Mouse (Mus musculus) embryonic facial prominence, embryonic 15.5 days (tissue): ENCODE measurements around the gene Cldn16. TPM values are rescaled to one million over a fixed set of nuclear protein-coding genes. Genes with fewer than 3 reads are reported as not detected.
"Not testable (repeated sequence)": the region's sequence is repeated elsewhere in the genome, so short reads cannot be mapped to it uniquely, and the experiment has no call there.

ENCODE experiments used
- ATAC-seq: fragments of 200-750 bp; cut with Nextera tagmentation; 2 replicates; pipeline ENCODE4 v1.8.0; 2017; ENCODE audit warnings: low read depth, moderate TSS enrichment; ENCODE audit not compliant: insufficient number of reproducible peaks, low FRiP score, low TSS enrichment
- H3K27ac ChIP-seq: fragments of 300-500 bp; sonication (generic); replicated peaks from 2 replicates; pipeline ENCODE4 v1.5.1; 2015; ENCODE audit warnings: mild to moderate bottlenecking, inconsistent platforms
- H3K27me3 ChIP-seq: fragments of 300-500 bp; sonication (generic); 2 replicates; pipeline ENCODE4 v1.6.1; 2015; ENCODE audit warnings: inconsistent platforms
- H3K36me3 ChIP-seq: fragments of 300-500 bp; sonication (generic); 2 replicates; pipeline ENCODE4 v1.6.1; 2015; ENCODE audit warnings: mild to moderate bottlenecking, inconsistent platforms
- H3K4me1 ChIP-seq: fragments of 300-500 bp; sonication (generic); 2 replicates; pipeline ENCODE4 v1.6.1; 2015; ENCODE audit warnings: inconsistent platforms
- H3K4me2 ChIP-seq: fragments of 300-500 bp; sonication (generic); replicated peaks from 2 replicates; pipeline ENCODE4 v1.6.1; 2015; ENCODE audit warnings: mild to moderate bottlenecking, inconsistent platforms
- H3K4me3 ChIP-seq: fragments of 300-500 bp; sonication (generic); replicated peaks from 2 replicates; pipeline ENCODE4 v1.5.1; 2015; ENCODE audit warnings: mild to moderate bottlenecking, inconsistent platforms
- H3K9ac ChIP-seq: fragments of 300-500 bp; sonication (generic); 2 replicates; pipeline ENCODE4 v1.6.1; 2015; ENCODE audit warnings: inconsistent platforms
- H3K9me3 ChIP-seq: fragments of 300-500 bp; sonication (generic); replicated peaks from 2 replicates; pipeline ENCODE4 v1.6.1; 2016; ENCODE audit warnings: inconsistent platforms
- WGBS: fragments of 180-500 bp; shearing (Covaris S2); methylation state at CpG from one replicate; pipeline ENCODE4 v1.1.7; 2015; 5-methylcytosine and 5-hydroxymethylcytosine counted together
- polyA plus RNA-seq: library from polyadenylated mRNA; unstranded; fragments of >200 nt; fragmentation: Nextera tagmentation; extraction: Ambion mirVana; gene quantifications from 2 replicates; pipeline ENCODE4 v1.2.1, GENCODE M21; 2015

The Cldn16 gene
- polyA plus RNA-seq, 1 experiment from 2014 or later, result not detected

DNA sequence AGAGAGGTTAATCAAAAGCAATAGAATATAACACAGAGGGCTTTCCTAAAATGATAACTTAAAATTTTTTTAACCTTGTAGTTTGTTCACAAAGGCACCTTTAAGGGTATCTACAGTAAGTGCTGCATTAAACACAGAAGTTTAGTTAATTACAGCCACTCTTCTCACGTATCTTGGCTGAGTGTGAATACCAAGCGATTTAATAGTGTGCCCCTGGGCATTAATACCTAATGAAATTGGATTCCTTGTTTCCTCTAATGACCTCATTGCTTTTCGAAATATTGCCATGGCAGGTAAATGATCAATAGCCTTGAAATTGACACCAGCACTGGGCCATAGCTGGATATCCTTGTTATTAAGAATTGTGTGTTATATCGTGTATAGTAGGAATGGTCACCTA is 8.3 kb downstream of the Cldn16 start:
- Histone ChIP-seq H3K4me3 (no peak overlapping the region), H3K4me1 (no peaks in the 10 kb centered on the region), H3K27me3 (no peaks in the 10 kb centered on the region), H3K27ac (no peak overlapping the region), H3K4me2 (no peak overlapping the region), H3K36me3 (no peaks in the 10 kb centered on the region), H3K9ac (no peak overlapping the region), H3K9me3 (no peaks in the 10 kb centered on the region)
- WGBS, result 69% methylated on average over 4 of the region's 4 CpGs
- no peak for ATAC-seq

DNA sequence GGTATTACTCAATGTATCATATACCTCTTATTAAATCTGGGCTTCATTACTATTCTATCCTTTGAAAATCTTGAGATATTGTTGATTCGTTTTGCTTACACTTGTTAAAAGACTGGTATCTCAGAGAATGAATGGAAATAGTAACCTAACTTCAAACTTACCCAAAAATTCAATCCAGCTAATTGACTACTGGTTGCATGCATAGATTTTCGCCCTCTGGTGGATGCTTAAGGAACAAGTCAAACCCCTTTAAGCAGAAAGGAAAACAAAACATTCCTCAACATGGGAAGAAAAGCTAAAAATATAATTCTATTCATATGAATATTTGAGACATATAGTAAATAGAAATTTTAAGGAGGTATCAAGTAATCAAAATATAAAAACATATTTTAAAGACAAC is 32.8 kb downstream of the Cldn16 start:
- ATAC-seq, result no peak
- Histone ChIP-seq H3K36me3 (no peaks in the 10 kb centered on the region), H3K4me1 (no peaks in the 10 kb centered on the region), H3K9ac (no peak overlapping the region), H3K4me2 (no peak overlapping the region), H3K9me3 (no peaks in the 10 kb centered on the region), H3K27ac (no peak overlapping the region), H3K4me3 (no peak overlapping the region), H3K27me3 (no peaks in the 10 kb centered on the region)
- WGBS, result 11% methylated on average over 2 of the region's 2 CpGs

DNA sequence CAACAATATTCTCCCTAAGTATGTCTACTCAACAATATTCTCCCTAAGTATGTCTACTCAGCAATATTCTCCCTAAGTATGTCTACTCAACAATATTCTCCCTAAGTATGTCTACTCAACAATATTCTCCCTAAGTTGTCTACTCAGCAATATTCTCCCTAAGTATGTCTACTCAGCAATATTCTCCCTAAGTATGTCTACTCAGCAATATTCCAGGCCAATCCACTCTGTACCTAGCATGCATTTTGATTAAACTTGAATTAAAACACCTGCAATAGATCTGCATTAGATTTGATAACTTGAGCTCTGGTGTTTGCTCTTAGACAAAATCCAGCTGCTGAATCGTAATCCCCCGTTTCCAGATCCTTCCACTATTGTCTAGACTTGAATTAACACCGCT is 36.8 kb downstream of the Cldn16 start:
- H3K27ac ChIP-seq, H3K4me2 ChIP-seq, H3K36me3 ChIP-seq, H3K4me1 ChIP-seq, ATAC-seq, H3K4me3 ChIP-seq, H3K27me3 ChIP-seq, H3K9ac ChIP-seq, H3K9me3 ChIP-seq: not testable (repeated sequence)
- WGBS, result 87% methylated on average over 3 of the region's 3 CpGs

DNA sequence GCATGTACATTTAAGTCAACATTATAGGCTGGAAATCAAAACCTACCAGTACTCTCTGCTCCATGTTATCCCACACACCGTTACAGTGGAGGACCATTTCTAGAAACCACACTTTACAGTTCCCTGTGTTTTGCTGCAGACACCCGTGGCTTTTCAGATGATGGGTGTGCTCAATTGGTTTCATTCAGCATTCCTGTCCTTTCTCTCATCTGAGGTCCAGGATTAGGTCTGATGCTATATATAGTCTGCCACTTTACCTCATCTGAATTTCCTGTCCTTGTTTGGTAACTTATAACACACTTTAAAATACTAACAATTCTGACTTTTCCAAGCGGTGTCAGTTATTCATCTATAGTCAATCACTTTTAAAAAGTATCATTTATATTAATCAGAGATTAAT is 37.8 kb downstream of the Cldn16 start:
- Histone ChIP-seq H3K9ac (no peak overlapping the region), H3K4me1 (no peaks in the 10 kb centered on the region), H3K4me2 (no peak overlapping the region), H3K4me3 (no peak overlapping the region), H3K27me3 (no peaks in the 10 kb centered on the region), H3K9me3 (no peaks in the 10 kb centered on the region), H3K36me3 (no peaks in the 10 kb centered on the region), H3K27ac (no peak overlapping the region)
- WGBS, result 76% methylated on average over 3 of the region's 3 CpGs
- no peak for ATAC-seq

DNA sequence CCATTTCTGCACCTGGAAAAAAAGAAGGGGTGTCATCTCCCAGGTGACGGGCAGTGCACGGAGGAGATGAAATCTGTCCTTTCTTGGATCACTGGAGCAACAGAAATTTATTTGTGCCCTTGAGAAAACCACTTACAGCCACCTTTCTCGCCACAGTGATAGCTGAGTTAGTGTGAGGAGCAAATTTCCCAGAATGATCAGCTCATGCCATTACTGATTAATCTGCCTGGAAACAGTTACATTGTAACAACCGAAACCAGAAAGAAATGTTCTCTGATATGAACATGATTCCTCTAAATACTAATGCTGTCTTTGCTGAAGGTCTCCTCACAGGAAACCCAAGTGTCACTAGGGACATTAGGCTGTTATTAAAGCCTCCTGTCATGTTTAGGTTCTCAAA is 42.0 kb downstream of the Cldn16 start:
- Histone ChIP-seq H3K9me3 (no peaks in the 10 kb centered on the region), H3K4me1 (no peaks in the 10 kb centered on the region), H3K27me3 (no peaks in the 10 kb centered on the region), H3K4me2 (no peak overlapping the region), H3K9ac (no peak overlapping the region), H3K36me3 (no peaks in the 10 kb centered on the region), H3K27ac (no peak overlapping the region), H3K4me3 (no peak overlapping the region)
- no peak for ATAC-seq
- 61% methylated on average over 4 of the region's 4 CpGs for WGBS

DNA sequence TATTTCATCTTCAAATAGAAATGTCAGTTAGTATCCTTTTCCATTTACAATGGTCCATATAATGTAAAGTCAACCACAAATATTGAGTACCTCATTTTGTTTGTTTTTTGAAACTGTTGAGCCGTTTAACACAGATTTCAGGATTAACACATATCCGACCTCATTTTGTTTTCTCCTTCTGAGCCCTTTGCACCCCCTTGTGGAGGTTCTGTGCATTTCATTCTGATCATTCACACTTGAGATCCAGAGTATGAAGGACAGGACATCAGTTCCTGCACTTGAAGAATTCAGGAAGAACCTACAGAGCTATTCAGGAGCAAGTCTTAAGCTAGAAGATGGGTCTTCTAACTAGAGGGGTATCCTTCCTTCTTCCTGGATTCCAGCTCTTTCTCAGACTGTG is 56.7 kb downstream of the Cldn16 start:
- no peak overlapping the region for H3K4me3 ChIP-seq
- no peaks in the 10 kb centered on the region for H3K27me3 ChIP-seq
- no peaks in the 10 kb centered on the region for H3K9me3 ChIP-seq
- WGBS, result 33% methylated on average over 2 of the region's 2 CpGs
- no peak overlapping the region for H3K27ac ChIP-seq
- H3K9ac ChIP-seq, result no peak overlapping the region
- H3K36me3 ChIP-seq, result no peaks in the 10 kb centered on the region
- no peak overlapping the region for H3K4me2 ChIP-seq
- no peak for ATAC-seq
- H3K4me1 ChIP-seq, result no peaks in the 10 kb centered on the region

DNA sequence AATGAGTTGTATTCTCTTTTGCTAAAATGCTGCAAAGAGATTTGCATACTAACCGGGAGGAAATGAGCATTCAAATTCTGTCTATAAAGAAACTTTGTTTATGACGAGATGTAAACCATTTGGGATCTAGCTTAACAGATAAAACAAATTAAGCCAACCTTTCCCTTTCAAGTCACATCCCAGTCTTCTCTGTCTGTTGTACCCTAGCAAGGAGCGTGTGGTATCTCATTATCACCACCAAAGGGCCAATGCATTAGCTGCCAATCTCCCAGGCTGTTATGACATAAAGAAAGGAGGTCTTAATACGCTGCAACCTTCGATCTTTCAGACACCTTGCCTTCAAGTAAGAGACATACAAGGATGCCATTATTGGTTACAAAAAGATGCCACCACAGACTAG is 62.9 kb downstream of the Cldn16 start:
- H3K9ac ChIP-seq, result no peak overlapping the region

DNA sequence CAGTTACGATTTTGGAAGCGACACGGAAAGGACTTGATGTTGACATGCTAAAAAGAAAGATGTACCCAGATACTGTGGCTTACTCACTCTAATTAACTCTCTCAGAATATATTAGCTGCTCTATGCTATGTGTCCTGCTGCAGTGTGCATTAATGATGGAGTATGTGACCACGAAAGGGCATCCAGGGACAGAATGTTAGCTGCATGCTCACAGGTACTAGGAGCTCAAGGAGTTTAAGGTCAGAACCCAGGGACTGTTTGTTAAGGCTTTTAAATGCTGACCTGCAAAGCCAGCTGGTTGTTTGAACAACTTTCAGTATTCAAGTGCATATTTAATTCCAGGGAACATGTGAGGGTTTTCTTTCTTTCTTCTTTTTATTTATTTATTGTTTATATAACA is 63.7 kb downstream of the Cldn16 start, which contains the start of gene Tmem207:
TSS of gene Tmem207 (minus strand) at position 101 of the 400 bp plus-strand sequence.
- WGBS, result 89% methylated on average over 4 of the region's 4 CpGs
- Histone ChIP-seq H3K4me1 (no peaks in the 10 kb centered on the region), H3K27me3 (no peaks in the 10 kb centered on the region), H3K4me2 (no peak within 1 kb of the TSS), H3K9me3 (no peaks in the 10 kb centered on the region), H3K4me3 (no peak within 1 kb of the TSS), H3K36me3 (no peaks in the 10 kb centered on the region), H3K27ac (no peak within 1 kb of the TSS), H3K9ac (no peak within 1 kb of the TSS)
- no peak for ATAC-seq

More for the DNA sequence above, 62.9 kb downstream of the Cldn16 start:
- no peak overlapping the region for H3K4me3 ChIP-seq
- ATAC-seq, result no peak
- H3K4me1 ChIP-seq, result no peaks in the 10 kb centered on the region
- no peaks in the 10 kb centered on the region for H3K27me3 ChIP-seq
- WGBS, result 77% methylated on average over 5 of the region's 5 CpGs
- no peaks in the 10 kb centered on the region for H3K36me3 ChIP-seq
- H3K27ac ChIP-seq, result no peak overlapping the region
- no peaks in the 10 kb centered on the region for H3K9me3 ChIP-seq
- no peak overlapping the region for H3K4me2 ChIP-seq

DNA sequence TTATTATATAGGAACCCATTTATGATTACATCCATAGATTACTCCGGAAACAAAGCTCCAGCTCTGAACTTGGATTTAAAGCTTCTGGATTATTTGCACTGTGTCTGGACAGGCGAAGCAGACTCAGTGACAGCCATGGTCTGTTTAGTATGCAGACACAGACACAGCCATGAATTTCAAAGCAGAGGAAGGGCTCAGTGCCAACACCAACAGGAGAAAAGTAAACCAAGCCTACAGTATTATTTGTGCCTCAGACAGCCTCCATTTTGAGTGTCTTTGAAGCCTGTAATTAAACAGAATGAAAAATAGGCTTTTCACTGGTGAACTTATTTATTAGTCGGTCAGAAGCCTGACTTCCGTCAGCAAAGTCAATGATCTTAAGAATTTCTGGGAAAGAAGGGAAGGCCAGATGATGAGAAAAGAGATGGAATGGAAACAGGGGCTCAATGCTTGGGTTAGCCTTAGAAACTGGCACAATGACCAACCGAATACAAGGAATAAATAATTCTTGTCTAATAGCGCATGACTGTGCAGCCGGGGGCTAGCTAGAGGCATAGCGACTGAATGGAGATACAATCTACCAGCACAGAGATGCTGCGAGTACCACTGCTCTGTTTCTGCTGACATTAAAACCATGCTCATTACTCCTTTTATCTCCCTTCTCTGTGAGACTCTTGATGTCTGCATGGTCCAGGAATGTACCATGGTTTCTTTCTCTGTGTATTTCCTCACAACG is 65.2 kb downstream of the Cldn16 start:
- no peak overlapping the region for H3K9ac ChIP-seq
- 70% methylated on average over 10 of the region's 10 CpGs for WGBS
- no peaks in the 10 kb centered on the region for H3K4me1 ChIP-seq
- no peaks in the 10 kb centered on the region for H3K9me3 ChIP-seq
- H3K27me3 ChIP-seq, result no peaks in the 10 kb centered on the region
- no peak for ATAC-seq
- no peak overlapping the region for H3K27ac ChIP-seq
- no peak overlapping the region for H3K4me3 ChIP-seq
- no peaks in the 10 kb centered on the region for H3K36me3 ChIP-seq
- no peak overlapping the region for H3K4me2 ChIP-seq

DNA sequence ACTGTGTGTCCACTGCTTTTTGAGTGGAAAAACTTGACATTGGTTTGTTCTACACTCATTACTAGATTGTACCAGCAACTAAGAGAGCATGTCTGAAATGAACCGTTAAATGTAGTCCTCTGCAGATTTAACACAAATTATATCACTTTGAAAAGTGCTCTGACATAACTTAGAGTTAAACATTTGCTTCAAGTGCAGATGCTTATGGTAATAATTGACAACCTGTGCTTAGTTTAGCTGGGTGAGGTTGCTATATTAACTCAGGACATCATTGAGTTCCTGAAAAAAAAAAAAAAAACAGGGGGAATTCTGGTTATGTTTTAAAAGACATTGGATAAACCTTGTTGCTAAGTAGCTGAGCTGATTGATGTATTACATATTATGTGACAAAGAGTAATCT is 67.5 kb downstream of the Cldn16 start:
- Histone ChIP-seq H3K9me3 (no peaks in the 10 kb centered on the region), H3K4me1 (no peaks in the 10 kb centered on the region), H3K4me3 (no peak overlapping the region), H3K27ac (no peak overlapping the region), H3K9ac (no peak overlapping the region), H3K4me2 (no peak overlapping the region), H3K27me3 (no peaks in the 10 kb centered on the region), H3K36me3 (no peaks in the 10 kb centered on the region)
- no peak for ATAC-seq
- 89% methylated on average over 1 of the region's 1 CpGs for WGBS

DNA sequence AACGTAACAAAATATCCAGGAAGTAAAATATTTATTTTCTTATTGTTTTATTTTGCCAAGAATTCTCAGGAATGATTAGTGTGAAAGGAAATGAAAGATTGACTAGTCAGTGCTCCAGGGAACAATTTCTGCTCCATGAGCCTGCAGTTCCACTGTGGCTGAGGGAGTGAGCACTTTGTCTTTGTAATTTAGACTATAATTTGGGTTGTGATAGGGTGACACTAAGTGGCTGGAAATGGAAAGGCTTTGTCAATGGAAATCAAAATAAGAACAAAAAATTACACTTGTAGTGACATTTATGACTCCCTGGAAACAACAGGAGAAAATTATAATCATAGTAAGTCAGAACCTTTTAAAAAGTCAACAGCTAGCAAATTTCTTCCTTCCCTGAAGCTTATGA is 69.4 kb downstream of the Cldn16 start:
- no peak overlapping the region for H3K9ac ChIP-seq
- no peaks in the 10 kb centered on the region for H3K4me1 ChIP-seq
- no peak for ATAC-seq
- no peaks in the 10 kb centered on the region for H3K36me3 ChIP-seq
- no peaks in the 10 kb centered on the region for H3K27me3 ChIP-seq
- H3K9me3 ChIP-seq, result no peaks in the 10 kb centered on the region
- no peak overlapping the region for H3K4me2 ChIP-seq
- H3K4me3 ChIP-seq, result no peak overlapping the region
- H3K27ac ChIP-seq, result no peak overlapping the region
- WGBS, result 83% methylated on average over 1 of the region's 1 CpGs
